Mouse (Mus musculus): Measurements from ENCODE around the gene Actl7b.

DNA sequence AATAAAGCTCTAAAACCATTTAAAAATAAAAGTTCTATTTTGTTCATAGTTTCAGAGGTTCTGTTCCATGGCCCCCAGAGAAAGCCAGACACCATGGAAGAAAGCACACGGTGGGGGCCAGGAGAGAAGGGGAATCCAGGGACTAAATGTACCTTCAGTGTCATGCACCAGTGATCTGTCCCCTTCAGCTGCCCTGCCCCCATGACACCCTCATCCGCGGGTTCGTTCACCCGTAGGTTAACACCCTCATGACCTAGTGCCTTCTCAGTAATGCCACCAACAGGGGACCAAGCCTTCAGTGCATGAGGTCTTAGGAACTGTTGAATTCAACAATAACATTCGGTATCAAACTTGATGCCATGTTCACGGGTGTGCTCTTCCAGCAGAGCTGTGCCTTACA is 44.8 kb downstream of the Actl7b start:
- TF ChIP-seq POLR2AphosphoS2 (IDR thresholded peaks at IDR 0.05; ENCODE audit: low read length) (no peak), MXI1 (IDR thresholded peaks at IDR 0.05; ENCODE audit: low read depth, low read length) (no peak), BHLHE40 (IDR thresholded peaks at IDR 0.05; ENCODE audit: borderline replicate concordance, low read depth, low read length) (no peak), POLR2A (IDR thresholded peaks at IDR 0.05; ENCODE audit: control insufficient read depth in 1 of 2, insufficient read depth in 1 of 2, low read depth in 1 of 2, low read length in 2 of 2, poor library complexity in 1 of 2) (no peak), TCF12 (IDR thresholded peaks at IDR 0.05; ENCODE audit: low read depth, low read length) (no peak), ETS1 (IDR thresholded peaks at IDR 0.05; ENCODE audit: low read depth, low read length) (no peak), CTCF (IDR thresholded peaks at IDR 0.05 in 2 of 3, conservative IDR thresholded peaks at IDR 0.05 in 1 of 3; ENCODE audit: control insufficient read depth in 1 of 3, insufficient read depth in 1 of 3, low read depth in 2 of 3, low read length in 3 of 3, poor library complexity in 1 of 3, severe bottlenecking in 1 of 3) (no peak), JUND (IDR thresholded peaks at IDR 0.05; ENCODE audit: low read depth, low read length) (no peak), GATA1 (IDR thresholded peaks at IDR 0.05; ENCODE audit: low read depth, low read length) (no peak), CHD2 (IDR thresholded peaks at IDR 0.05; ENCODE audit: low read length) (no peak), RAD21 (IDR thresholded peaks at IDR 0.05; ENCODE audit: low read depth, low read length) (no peak)
